Mouse (Mus musculus) CH12.LX (cell line): ENCODE measurements around the gene Msx2. TPM values are rescaled to one million over a fixed set of nuclear protein-coding genes. Genes with fewer than 3 reads are reported as not detected.

ENCODE experiments used
- DNase-seq: peaks from one replicate; pipeline ENCODE4 v3.0.0-alpha.2; 2013; ENCODE audit errors: extremely low read depth
- H3K27ac ChIP-seq: 2 replicates; pipeline ENCODE4 v1.5.1; 2012; ENCODE audit warnings: low read depth, mild to moderate bottlenecking, control low read depth, moderate library complexity; ENCODE audit not compliant: insufficient read depth
- H3K27me3 ChIP-seq: replicated peaks from 2 replicates; pipeline ENCODE3; 2012; ENCODE audit warnings: inconsistent platforms
- H3K36me3 ChIP-seq, 2 experiments: replicated peaks in 1 of 2; 2 replicates each; pipeline versions ENCODE3 to v1.6.1; 2012; ENCODE audit warnings: inconsistent platforms in 1 of 2, low read length in 1 of 2, mild to moderate bottlenecking in 1 of 2, mixed read lengths in 1 of 2, moderate library complexity in 1 of 2; ENCODE audit not compliant: control insufficient read depth in 1 of 2, insufficient read depth in 1 of 2
- H3K4me1 ChIP-seq, 2 experiments: 2 replicates each; pipeline ENCODE4 v1.6.1; 2012; ENCODE audit warnings: inconsistent platforms in 1 of 2, moderate library complexity in 1 of 2; ENCODE audit not compliant: insufficient read depth in 2 of 2, control insufficient read depth in 1 of 2
- H3K4me2 ChIP-seq: 2 replicates; pipeline ENCODE4 v1.6.1; 2012; ENCODE audit warnings: low read depth, mild to moderate bottlenecking, control low read depth; ENCODE audit not compliant: poor library complexity, insufficient read depth, severe bottlenecking
- H3K4me3 ChIP-seq, 3 experiments: fragments of 150-350 bp in 1 of 3; sonication (generic) in 1 of 3; replicated peaks in 1 of 3; 2 replicates each; pipeline versions ENCODE3 to v1.5.1; 2011 to 2012; ENCODE audit warnings: low read depth in 2 of 3, low read length in 2 of 3, mild to moderate bottlenecking in 2 of 3, moderate library complexity in 2 of 3, control low read depth in 1 of 3, improper control_type of control experiment in 1 of 3, inconsistent platforms in 1 of 3, mixed read lengths in 1 of 3; ENCODE audit not compliant: poor library complexity in 1 of 3
- H3K79me2 ChIP-seq: replicated peaks from 2 replicates; pipeline ENCODE4 v1.6.1; 2012; ENCODE audit warnings: mild to moderate bottlenecking, moderate library complexity; ENCODE audit not compliant: control insufficient read depth, poor library complexity, insufficient read depth, severe bottlenecking; ENCODE audit errors: extremely low read depth
- H3K9ac ChIP-seq: 2 replicates; pipeline ENCODE4 v1.6.1; 2012; ENCODE audit warnings: low read depth, mild to moderate bottlenecking, control low read depth, moderate library complexity; ENCODE audit not compliant: insufficient read depth
- H3K9me3 ChIP-seq: replicated peaks from 2 replicates; pipeline ENCODE3; 2012; ENCODE audit warnings: low read length, inconsistent platforms, mixed read lengths
- CHD1 ChIP-seq: IDR thresholded peaks from 2 replicates; pipeline ENCODE4 v1.6.1; 2012; ENCODE audit warnings: low read depth, low read length, improper control_type of control experiment, inconsistent platforms
- CHD2 ChIP-seq: IDR thresholded peaks from 2 replicates; pipeline ENCODE4 v1.6.1; 2011; ENCODE audit warnings: low read length, improper control_type of control experiment
- CTCF ChIP-seq, 2 experiments: IDR thresholded peaks in 1 of 2; conservative IDR thresholded peaks in 1 of 2; 2 replicates each; pipeline ENCODE4 v1.5.1; 2011 to 2012; ENCODE audit warnings: low read depth in 2 of 2, low read length in 2 of 2, improper control_type of control experiment in 1 of 2, inconsistent platforms in 1 of 2, mild to moderate bottlenecking in 1 of 2, moderate library complexity in 1 of 2
- ETS1 ChIP-seq: conservative IDR thresholded peaks from 2 replicates; pipeline ENCODE4 v1.6.1; 2012; ENCODE audit warnings: low read depth, mild to moderate bottlenecking, inconsistent platforms, low read length, improper control_type of control experiment, moderate library complexity
- IRF4 ChIP-seq: IDR thresholded peaks from 2 replicates; pipeline ENCODE4 v1.6.1; 2014; ENCODE audit warnings: low read depth, mild to moderate bottlenecking, inconsistent platforms, low read length, improper control_type of control experiment
- KAT2A ChIP-seq: IDR thresholded peaks from 2 replicates; pipeline ENCODE4 v1.6.1; 2012; ENCODE audit warnings: low read length, improper control_type of control experiment, inconsistent platforms; ENCODE audit not compliant: insufficient replicate concordance
- MAFK ChIP-seq: IDR thresholded peaks from 2 replicates; pipeline ENCODE4 v1.6.1; 2011; ENCODE audit warnings: low read length, improper control_type of control experiment; ENCODE audit not compliant: insufficient replicate concordance
- MAZ ChIP-seq: IDR thresholded peaks from 2 replicates; pipeline ENCODE4 v1.6.1; 2012; ENCODE audit warnings: low read depth, mild to moderate bottlenecking, inconsistent platforms, low read length, improper control_type of control experiment, moderate library complexity
- NELFE ChIP-seq: IDR thresholded peaks from 2 replicates; pipeline ENCODE4 v1.6.1; 2011; ENCODE audit warnings: low read depth, low read length, improper control_type of control experiment
- POLR2A ChIP-seq: IDR thresholded peaks from 2 replicates; pipeline ENCODE4 v1.6.1; 2011; ENCODE audit warnings: low read depth, mild to moderate bottlenecking, improper control_type of control experiment, low read length
- RAD21 ChIP-seq: IDR thresholded peaks from 2 replicates; pipeline ENCODE4 v1.6.1; 2011; ENCODE audit warnings: low read depth, mild to moderate bottlenecking, low read length, improper control_type of control experiment, moderate library complexity
- SIN3A ChIP-seq: IDR thresholded peaks from 2 replicates; pipeline ENCODE4 v1.6.1; 2012; ENCODE audit warnings: low read length, improper control_type of control experiment, inconsistent platforms
- SMC3 ChIP-seq: IDR thresholded peaks from 2 replicates; pipeline ENCODE4 v1.6.1; 2011; ENCODE audit warnings: low read depth, low read length, improper control_type of control experiment
- TBP ChIP-seq: conservative IDR thresholded peaks from 2 replicates; pipeline ENCODE4 v1.6.1; 2011; ENCODE audit warnings: low read depth, low read length, improper control_type of control experiment
- USF2 ChIP-seq: conservative IDR thresholded peaks from 2 replicates; pipeline ENCODE4 v1.6.1; 2011; ENCODE audit warnings: low read depth, low read length, improper control_type of control experiment
- dilution Hi-C: fragments of 300-500 bp; cut with MboI; formaldehyde crosslinking; loops from 2 replicates; pipeline ENCODE4 v1.14.3; 2020; ENCODE audit warnings: low sequenced_read_pairs; ENCODE audit not compliant: extremely low pct_unique_long_range_greater_than_20kb, extremely low pct_ligation_motif_present
- in situ Hi-C: fragments of 300-500 bp; cut with MboI; formaldehyde crosslinking; loops from 3 replicates; pipeline ENCODE4 v1.14.3; 2019; ENCODE audit warnings: low sequenced_read_pairs, low pct_ligation_motif_present, low pct_unique_long_range_greater_than_20kb, mixed read lengths
- polyA plus RNA-seq: library from polyadenylated mRNA; unstranded; fragments of >175 nt; gene quantifications from 2 replicates; pipeline ENCODE4 v1.2.1, GENCODE M21; 2012; ENCODE audit warnings: low read depth; ENCODE audit not compliant: insufficient read length
- total RNA-seq, 2 experiments: library from RNA; depleted of rRNA; stranded (reverse); fragments of 300-350 nt in 1 of 2; fragments of >200 nt in 1 of 2; gene quantifications; 2 replicates each; pipeline ENCODE4 v1.2.3; 2012 to 2014

Msx2 gene
- total and polyA plus RNA-seq, 3 experiments: not detected

- H3K4me2 ChIP-seq: no peak overlapping the region
- H3K4me3 ChIP-seq: no peak overlapping the region
- 0 out of 4 replicates have a peak, but pooled peaks cover 0 to 2% of the 10 kb centered on the region in 2 experiments for H3K4me1 ChIP-seq
- no peak for DNase-seq
- in situ Hi-C loops: loop anchor here (25.0 kb wide), 1 partner anchor 223 kb away; no protein-coding TSS in a partner anchor
- no peaks in the 10 kb centered on the region for H3K79me2 ChIP-seq
- H3K36me3 ChIP-seq: no peaks in the 10 kb centered on the region
- no peaks in the 10 kb centered on the region for H3K9me3 ChIP-seq
- TF ChIP-seq POLR2A: no peak
- TF ChIP-seq MAZ: no peak
- TF ChIP-seq CHD2: no peak
- no peak for TF ChIP-seq IRF4
- no peak for TF ChIP-seq SMC3
- TF ChIP-seq TBP: no peak
- TF ChIP-seq KAT2A: no peak
- TF ChIP-seq SIN3A: no peak
- TF ChIP-seq RAD21: no peak
- no peak for TF ChIP-seq CTCF (conservative IDR thresholded peaks at IDR 0.05 in 1 of 2, IDR thresholded peaks at IDR 0.05 in 1 of 2; ENCODE audit: low read depth in 2 of 2, low read length in 2 of 2)
- TF ChIP-seq USF2: no peak
- TF ChIP-seq NELFE: no peak
- no peak for TF ChIP-seq MAFK
- H3K9ac ChIP-seq: no peak overlapping the region
- dilution Hi-C loops: no loop called here
- no peak overlapping the region for H3K27ac ChIP-seq
- H3K27me3 ChIP-seq: peaks cover 53% of the 10 kb centered on the region
Measured at GRCm38 (mm10) chr13:53463946-53464345, 8.9 kb downstream of the Msx2 start.

GRCm38 (mm10) chr13:53463037-53463436 lies 9.8 kb downstream of the Msx2 start:
- DNase-seq: no peak
- H3K27me3 ChIP-seq: peaks cover 57% of the 10 kb centered on the region
- no peak overlapping the region for H3K4me2 ChIP-seq
- in situ Hi-C loops (loop anchor here (25.0 kb wide), 1 partner anchor 224 kb away; no protein-coding TSS in a partner anchor), dilution Hi-C loops (no loop called here)
- H3K4me3 ChIP-seq: no peak overlapping the region
- TF ChIP-seq CTCF (conservative IDR thresholded peaks at IDR 0.05 in 1 of 2, IDR thresholded peaks at IDR 0.05 in 1 of 2; ENCODE audit: low read depth in 2 of 2, low read length in 2 of 2) (no peak), MAZ (no peak), ETS1 (no peak)
- H3K36me3 ChIP-seq: no peaks in the 10 kb centered on the region
- H3K27ac ChIP-seq: no peak overlapping the region
- H3K9me3 ChIP-seq: no peaks in the 10 kb centered on the region
- H3K4me1 ChIP-seq: 0 out of 4 replicates have a peak, but pooled peaks cover 0 to 2% of the 10 kb centered on the region in 2 experiments
- H3K9ac ChIP-seq: no peak overlapping the region
- H3K79me2 ChIP-seq: no peaks in the 10 kb centered on the region

GRCm38 (mm10) chr13:53462649-53462970 lies 10.3 kb downstream of the Msx2 start:
- Histone ChIP-seq H3K4me2 (no peak overlapping the region), H3K79me2 (no peaks in the 10 kb centered on the region), H3K27me3 (peaks cover 56% of the 10 kb centered on the region), H3K36me3 (no peaks in the 10 kb centered on the region), H3K9me3 (no peaks in the 10 kb centered on the region), H3K4me1 (0 out of 4 replicates have a peak, but pooled peaks cover 0 to 2% of the 10 kb centered on the region in 2 experiments), H3K27ac (no peak overlapping the region), H3K9ac (no peak overlapping the region), H3K4me3 (no peak overlapping the region)
- dilution Hi-C loops (no loop called here), in situ Hi-C loops (loop anchor here (25.0 kb wide), 1 partner anchor 225 kb away; no protein-coding TSS in a partner anchor)
- TF ChIP-seq KAT2A (no peak), ETS1 (no peak), CHD1 (no peak), SMC3 (no peak)
- DNase-seq: no peak
